Mouse (Mus musculus): ENCODE measurements around the gene Vmn1r138. TPM values are rescaled to one million over a fixed set of nuclear protein-coding genes. Genes with fewer than 3 reads are reported as not detected.

The Vmn1r138 gene
- polyA plus RNA-seq (2015; fragmentation: Nextera tagmentation; extraction: Ambion mirVana): not detected in 2 replicates

DNA sequence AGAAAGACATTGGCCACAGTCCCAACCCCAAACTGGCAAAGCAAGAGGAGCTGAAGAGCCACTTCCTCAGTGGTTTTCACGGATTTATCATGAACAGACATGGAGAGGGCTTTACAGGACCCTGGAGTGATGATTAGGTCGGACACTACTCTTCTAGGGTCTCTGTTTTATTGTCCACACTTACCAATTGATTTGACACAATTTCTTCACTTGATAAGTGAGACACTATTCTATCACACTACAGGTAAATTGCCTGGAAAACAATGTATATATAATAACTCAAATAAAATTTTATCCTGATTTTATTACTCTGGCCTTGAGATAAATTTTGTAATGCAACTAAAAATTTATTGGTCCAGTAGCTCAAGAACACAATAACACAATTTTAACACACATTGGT is at the start of gene Vmn1r138:
Gene Vmn1r138 (minus strand): TSS at position 101 of the 400 bp plus-strand sequence.

DNA sequence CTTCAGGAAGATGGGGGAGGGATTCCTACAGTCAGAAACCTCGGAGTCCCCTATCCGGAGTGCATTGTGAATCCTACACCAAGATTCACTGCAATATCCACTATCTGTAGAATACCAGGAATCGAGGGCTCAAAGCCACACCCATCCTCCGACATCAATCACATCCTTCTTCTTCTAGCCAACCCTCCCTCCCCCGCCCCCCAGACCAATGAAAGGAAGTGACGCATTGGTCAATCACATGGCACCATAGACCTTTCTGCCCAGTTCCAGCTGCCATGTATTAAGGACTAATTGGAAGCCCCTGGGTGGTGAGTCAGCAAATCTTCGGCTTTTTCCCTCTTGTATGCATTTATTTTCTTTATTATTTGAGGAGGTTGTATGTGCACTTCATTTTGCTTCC is 40.1 kb upstream of the Vmn1r138 start, which contains the start of gene Vmn1r139:
Gene Vmn1r139 (plus strand): TSS at position 301 of the 400 bp plus-strand sequence.

DNA sequence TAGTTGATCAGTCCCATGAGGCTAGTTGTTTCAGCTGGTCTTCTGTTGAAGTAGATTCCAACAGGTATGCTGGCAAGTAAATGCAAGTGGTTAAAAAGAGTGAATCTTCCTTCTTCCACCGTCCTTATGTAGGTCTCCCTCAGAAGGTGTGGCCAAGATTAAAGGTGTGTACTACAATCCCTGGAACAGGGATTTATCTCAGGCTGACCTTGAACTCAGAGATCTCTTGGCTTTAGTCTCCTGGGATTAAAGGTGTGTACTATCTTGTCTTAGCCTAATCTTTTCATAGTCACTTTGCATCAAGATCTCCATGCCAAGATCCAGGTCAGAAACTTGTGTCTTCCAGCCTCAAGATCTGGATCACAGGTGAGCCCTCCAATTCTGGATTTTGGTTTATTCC is 27.5 kb upstream of the Vmn1r138 start, which contains the start of gene Gm6176:
Gene Gm6176 (minus strand): TSS at position 101 of the 400 bp plus-strand sequence.

DNA sequence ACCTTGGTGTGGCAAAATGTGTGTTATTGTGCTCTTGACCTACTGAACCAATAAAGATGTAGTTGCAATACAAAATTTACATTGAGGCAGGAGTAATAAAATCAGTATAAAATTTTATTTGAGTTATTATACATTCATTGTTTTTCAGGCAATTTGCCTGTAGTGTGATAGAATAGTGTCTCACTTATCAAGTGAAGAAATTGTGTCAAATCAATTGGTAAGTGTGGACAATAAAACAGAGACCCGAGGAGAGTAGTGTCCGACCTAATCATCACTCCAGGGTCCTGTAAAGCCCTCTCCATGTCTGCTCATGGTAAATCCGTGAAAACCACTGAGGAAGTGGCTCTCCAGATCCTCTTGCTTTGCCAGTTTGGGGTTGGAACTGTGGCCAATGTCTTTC is 34.4 kb downstream of the Vmn1r138 start, which contains the start of gene Vmn1r137:
Gene Vmn1r137 (plus strand): TSS at position 301 of the 400 bp plus-strand sequence.

Other genes with a start within 250 kb of the Vmn1r138 start
- not detected in 2 replicates for gene Gm4177, start 232.2 kb downstream of the Vmn1r138 start, polyA plus RNA-seq (2015; fragmentation: Nextera tagmentation; extraction: Ambion mirVana)
- not detected in 2 replicates for gene Vmn1r135, start 196.5 kb downstream of the Vmn1r138 start, polyA plus RNA-seq (2015; fragmentation: Nextera tagmentation; extraction: Ambion mirVana)
- gene Gm5725, start 184.6 kb downstream of the Vmn1r138 start, polyA plus RNA-seq (2015; fragmentation: Nextera tagmentation; extraction: Ambion mirVana): not detected in 2 replicates
- gene Gm5891, start 107.6 kb downstream of the Vmn1r138 start, polyA plus RNA-seq (2015; fragmentation: Nextera tagmentation; extraction: Ambion mirVana): not detected in 2 replicates
- gene Vmn1r137, start 34.3 kb downstream of the Vmn1r138 start, polyA plus RNA-seq (2015; fragmentation: Nextera tagmentation; extraction: Ambion mirVana): not detected in 2 replicates
- gene Gm6176, start 27.4 kb upstream of the Vmn1r138 start, polyA plus RNA-seq (2015; fragmentation: Nextera tagmentation; extraction: Ambion mirVana): not detected in 2 replicates
- gene Vmn1r139, start 40.2 kb upstream of the Vmn1r138 start, polyA plus RNA-seq (2015; fragmentation: Nextera tagmentation; extraction: Ambion mirVana): not detected in 2 replicates
- not detected in 2 replicates for gene Gm16451, start 89.3 kb upstream of the Vmn1r138 start, polyA plus RNA-seq (2015; fragmentation: Nextera tagmentation; extraction: Ambion mirVana)
- not detected in 2 replicates for gene Gm10666, start 105.8 kb upstream of the Vmn1r138 start, polyA plus RNA-seq (2015; fragmentation: Nextera tagmentation; extraction: Ambion mirVana)
- not detected in 2 replicates for gene Vmn1r142, start 135.1 kb upstream of the Vmn1r138 start, polyA plus RNA-seq (2015; fragmentation: Nextera tagmentation; extraction: Ambion mirVana)
- gene Vmn1r143, start 160.5 kb upstream of the Vmn1r138 start, polyA plus RNA-seq (2015; fragmentation: Nextera tagmentation; extraction: Ambion mirVana): not detected in 2 replicates
- gene Gm8653, start 172.4 kb upstream of the Vmn1r138 start, polyA plus RNA-seq (2015; fragmentation: Nextera tagmentation; extraction: Ambion mirVana): not detected in 2 replicates
- gene Gm8453, start 200.6 kb upstream of the Vmn1r138 start, polyA plus RNA-seq (2015; fragmentation: Nextera tagmentation; extraction: Ambion mirVana): not detected in 2 replicates

Data from neural tube, postnatal 0 days (tissue).